Mouse (Mus musculus) effector memory CD4-positive, alpha-beta T cell, adult 7 months (primary cell): ENCODE data around the gene 5031410I06Rik. TPM values are rescaled to one million over a fixed set of nuclear protein-coding genes. Genes with fewer than 3 reads are reported as not detected.

Experiments
- polyA plus RNA-seq: library from polyadenylated mRNA; unstranded; fragments of 100-300 nt; shearing (Covaris generic); gene quantifications from one replicate; pipeline ENCODE4 v1.2.1, GENCODE M21; 2017

The 5031410I06Rik gene
- polyA plus RNA-seq: not detected

DNA sequence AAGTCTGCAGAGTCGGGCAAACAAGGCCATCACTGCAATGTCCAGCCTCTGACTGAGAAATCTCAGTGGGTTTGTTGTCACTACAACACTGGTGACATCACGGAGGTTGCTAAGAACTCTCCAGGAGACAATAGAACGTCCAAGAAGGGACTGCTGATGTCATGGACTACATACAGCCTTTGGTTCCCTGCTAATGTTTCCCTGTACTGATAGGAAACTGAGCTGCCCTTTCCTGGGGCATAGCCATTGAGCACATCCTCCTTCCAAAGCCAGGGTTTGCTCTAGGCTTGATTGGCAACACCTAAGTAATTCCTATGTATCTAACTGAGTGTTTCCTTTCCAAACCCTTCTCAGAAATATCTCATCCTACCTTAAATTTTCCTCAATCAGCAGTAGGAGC is at the start of gene 5031410I06Rik:
5031410I06Rik (minus strand) TSS at position 101 of the 400 bp plus-strand sequence.

DNA sequence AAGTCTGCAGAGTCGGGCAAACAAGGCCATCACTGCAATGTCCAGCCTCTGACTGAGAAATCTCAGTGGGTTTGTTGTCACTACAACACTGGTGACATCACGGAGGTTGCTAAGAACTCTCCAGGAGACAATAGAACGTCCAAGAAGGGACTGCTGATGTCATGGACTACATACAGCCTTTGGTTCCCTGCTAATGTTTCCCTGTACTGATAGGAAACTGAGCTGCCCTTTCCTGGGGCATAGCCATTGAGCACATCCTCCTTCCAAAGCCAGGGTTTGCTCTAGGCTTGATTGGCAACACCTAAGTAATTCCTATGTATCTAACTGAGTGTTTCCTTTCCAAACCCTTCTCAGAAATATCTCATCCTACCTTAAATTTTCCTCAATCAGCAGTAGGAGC is 16.2 kb upstream of the 5031410I06Rik start, which contains the start of gene Gm10220:
Gm10220 (minus strand) TSS at position 101 of the 400 bp plus-strand sequence.

DNA sequence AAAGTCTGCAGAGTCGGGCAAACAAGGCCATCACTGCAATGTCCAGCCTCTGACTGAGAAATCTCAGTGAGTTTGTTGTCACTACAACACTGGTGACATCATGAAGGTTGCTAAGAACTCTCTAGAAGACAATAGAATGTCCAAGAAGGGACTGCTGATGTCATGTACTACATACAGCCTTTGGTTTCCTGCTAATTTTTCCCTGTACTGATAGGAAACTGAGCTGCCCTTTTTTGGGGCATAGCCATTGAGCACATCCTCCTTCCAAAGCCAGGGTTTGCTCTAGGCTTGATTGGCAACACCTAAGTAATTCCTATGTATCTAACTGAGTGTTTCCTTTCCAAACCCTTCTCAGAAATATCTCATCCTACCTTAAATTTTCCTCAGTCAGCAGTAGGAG is 16.0 kb downstream of the 5031410I06Rik start, which contains the start of gene Gm10471:
Gm10471 (minus strand) TSS at position 101 of the 400 bp plus-strand sequence.

DNA sequence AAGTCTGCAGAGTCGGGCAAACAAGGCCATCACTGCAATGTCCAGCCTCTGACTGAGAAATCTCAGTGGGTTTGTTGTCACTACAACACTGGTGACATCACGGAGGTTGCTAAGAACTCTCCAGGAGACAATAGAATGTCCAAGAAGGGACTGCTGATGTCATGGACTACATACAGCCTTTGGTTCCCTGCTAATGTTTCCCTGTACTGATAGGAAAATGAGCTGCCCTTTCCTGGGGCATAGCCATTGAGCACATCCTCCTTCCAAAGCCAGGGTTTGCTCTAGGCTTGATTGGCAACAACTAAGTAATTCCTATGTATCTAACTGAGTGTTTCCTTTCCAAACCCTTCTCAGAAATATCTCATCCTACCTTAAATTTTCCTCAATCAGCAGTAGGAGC is 46.7 kb downstream of the 5031410I06Rik start, which contains the start of gene Gm7347:
Gm7347 (minus strand) TSS at position 101 of the 400 bp plus-strand sequence.

Other genes with a start within 250 kb of the 5031410I06Rik start
- not detected for gene Gm21663, start 163.0 kb downstream of the 5031410I06Rik start, polyA plus RNA-seq
- gene Gm21671, start 150.9 kb downstream of the 5031410I06Rik start, polyA plus RNA-seq: not detected
- gene Gm21680, start 132.7 kb downstream of the 5031410I06Rik start, polyA plus RNA-seq: not detected
- not detected for gene Gm21698, start 116.7 kb downstream of the 5031410I06Rik start, polyA plus RNA-seq
- not detected for gene Gm1979, start 100.6 kb downstream of the 5031410I06Rik start, polyA plus RNA-seq
- not detected for gene Gm5862, start 82.4 kb downstream of the 5031410I06Rik start, polyA plus RNA-seq
- 0.24 TPM for gene Speer4a, start 65.8 kb downstream of the 5031410I06Rik start, polyA plus RNA-seq
- gene Gm7347, start 46.8 kb downstream of the 5031410I06Rik start, polyA plus RNA-seq: not detected
- gene Gm10471, start 16.1 kb downstream of the 5031410I06Rik start, polyA plus RNA-seq: not detected
- gene Gm10220, start 16.1 kb upstream of the 5031410I06Rik start, polyA plus RNA-seq: not detected
- not detected for gene Gm7361, start 152.3 kb upstream of the 5031410I06Rik start, polyA plus RNA-seq